Mouse (Mus musculus): ENCODE results near the gene Ttc7b.

DNA sequence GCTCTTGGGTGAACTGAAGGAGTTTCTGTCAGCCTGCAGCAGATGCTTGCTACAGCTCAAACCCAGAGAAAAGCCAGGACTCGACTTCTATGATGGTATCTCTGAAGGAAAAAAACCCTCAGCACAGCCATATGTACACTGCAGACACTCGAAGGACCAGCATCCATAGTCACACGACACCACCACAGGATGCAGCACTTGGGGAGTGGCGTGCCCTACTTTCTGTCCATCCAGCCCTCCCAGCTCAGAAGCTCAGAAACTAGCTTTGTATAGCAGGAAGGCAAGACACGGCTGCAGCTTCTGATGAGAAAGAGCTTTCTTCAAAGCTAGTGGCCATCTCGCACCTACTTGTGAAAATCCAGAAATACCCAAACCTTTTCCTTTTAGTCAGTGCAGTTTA lies 104.8 kb downstream of the Ttc7b start:
- no peak for TF ChIP-seq CTCF (IDR thresholded peaks at IDR 0.05; ENCODE audit: low read depth)
- no peak for TF ChIP-seq EP300 (optimal IDR thresholded peaks at IDR 0.05)
